In the genomic region with DNA sequence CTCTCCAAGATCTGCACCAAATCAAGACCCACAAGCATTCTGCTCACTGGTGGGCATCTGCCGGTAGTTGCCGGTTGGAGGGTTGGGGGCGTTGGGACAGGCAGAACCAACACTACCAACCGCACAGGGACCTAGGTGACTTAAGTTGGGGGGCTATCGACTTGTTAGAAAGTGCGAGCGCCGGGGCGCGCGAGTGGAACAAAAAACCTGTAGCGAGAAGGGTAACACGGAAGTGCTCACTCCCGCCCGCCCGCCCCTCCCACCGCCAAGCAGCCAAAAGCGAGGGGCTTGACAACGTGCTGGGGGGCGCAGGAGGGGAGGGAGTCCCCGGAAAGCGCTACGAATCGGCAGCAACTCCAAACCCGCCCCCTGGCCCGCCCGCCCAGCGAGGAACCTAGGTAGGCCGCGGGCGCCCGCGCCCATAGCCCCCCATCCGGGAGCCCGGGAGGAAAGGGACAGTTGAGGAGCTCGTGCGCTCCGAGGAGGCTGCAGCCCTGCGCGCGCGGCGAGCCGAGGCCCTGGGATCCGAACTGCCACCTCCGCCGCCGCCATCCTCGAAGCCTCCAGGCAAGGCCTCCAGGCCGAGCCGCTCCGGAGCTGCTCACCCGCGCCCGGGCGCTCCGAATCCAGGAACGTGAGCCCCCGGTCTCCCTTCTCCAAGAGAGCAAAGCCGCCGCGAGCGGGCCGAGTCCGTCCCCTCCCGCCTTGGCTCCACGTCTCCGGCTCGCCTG, we compare ENCODE assay signal across 8 mouse cellular contexts. TPM values are rescaled to one million over a fixed set of nuclear protein-coding genes. Genes with fewer than 3 reads are reported as not detected.
DNase-seq lines count a peak whose midpoint lies in the region; ATAC-seq and TF ChIP-seq lines count a peak whose summit lies in the region.

No protein-coding gene starts in this region.

- peak overlapping the region; percentile 99 for H3K9ac ChIP-seq in ES-Bruce4 (ENCODE audit: low read depth, poor library complexity, severe bottlenecking)
- H3K9ac ChIP-seq in heart, postnatal 0 days (replicated peaks; ENCODE audit: low read depth, low read length) = peak overlapping the region; percentile 99
- peak overlapping the region; percentile 98 for H3K9ac ChIP-seq in liver, embryonic 12.5 days

- H3K4me3 ChIP-seq in heart, embryonic 10.5 days = peak overlapping the region; percentile 99
- peak overlapping the region; percentile 97 for H3K4me3 ChIP-seq in ES-Bruce4 (ENCODE audit: low read depth, low read length)
- peak overlapping the region; percentile 98 for H3K4me3 ChIP-seq in heart, postnatal 0 days (ENCODE audit: low read depth, low read length)
- H3K4me3 ChIP-seq in liver, embryonic 12.5 days = peak overlapping the region; percentile 98

- TF ChIP-seq CTCF in ES-Bruce4 (IDR thresholded peaks at IDR 0.05; ENCODE audit: low read depth, low read length) = no peak
- no peak for TF ChIP-seq CTCF in heart, postnatal 0 days (IDR thresholded peaks at IDR 0.05; ENCODE audit: low read depth)

- TF ChIP-seq EP300 in ES-Bruce4 (IDR thresholded peaks at IDR 0.05; ENCODE audit: insufficient read depth, low read depth, low read length) = no peak
- TF ChIP-seq EP300 in heart, postnatal 0 days (IDR thresholded peaks at IDR 0.05; ENCODE audit: low read depth) = no peak

- H3K4me1 ChIP-seq in heart, embryonic 10.5 days = peaks cover 44% of the 10 kb centered on the region
- no peaks in the 10 kb centered on the region for H3K4me1 ChIP-seq in ES-Bruce4 (ENCODE audit: control insufficient read depth, insufficient read depth, low read length)
- peaks cover 46% of the 10 kb centered on the region for H3K4me1 ChIP-seq in heart, postnatal 0 days (ENCODE audit: control insufficient read depth, insufficient read depth)
- H3K4me1 ChIP-seq in liver, embryonic 12.5 days = peaks cover 53% of the 10 kb centered on the region

- no peak for TF ChIP-seq POLR2A in ES-Bruce4 (IDR thresholded peaks at IDR 0.05; ENCODE audit: insufficient read depth, low read length)

- H3K36me3 ChIP-seq in heart, embryonic 10.5 days = peaks cover 13% of the 10 kb centered on the region
- H3K36me3 ChIP-seq in ES-Bruce4 (ENCODE audit: control insufficient read depth, insufficient read depth, low read length, poor library complexity, severe bottlenecking) = peaks cover 27% of the 10 kb centered on the region
- H3K36me3 ChIP-seq in heart, postnatal 0 days (replicated peaks; ENCODE audit: control insufficient read depth, insufficient read depth, low read length) = peaks cover 9% of the 10 kb centered on the region; the same call in 1 of the 2 replicates
- H3K36me3 ChIP-seq in liver, embryonic 12.5 days = peaks cover 37% of the 10 kb centered on the region

- no peaks in the 10 kb centered on the region for H3K9me3 ChIP-seq in heart, embryonic 10.5 days
- no peaks in the 10 kb centered on the region for H3K9me3 ChIP-seq in ES-Bruce4 (replicated peaks; ENCODE audit: control insufficient read depth, insufficient read depth, low read length, poor library complexity, severe bottlenecking)
- H3K9me3 ChIP-seq in heart, postnatal 0 days (replicated peaks; ENCODE audit: control insufficient read depth, low read length) = no peaks in the 10 kb centered on the region
- H3K9me3 ChIP-seq in liver, embryonic 12.5 days (replicated peaks) = no peaks in the 10 kb centered on the region

- peak overlapping the region; percentile 99 for H3K27ac ChIP-seq in heart, embryonic 10.5 days
- peak overlapping the region; percentile 44; the same call in 1 of the 2 replicates for H3K27ac ChIP-seq in ES-Bruce4 (ENCODE audit: insufficient read depth, low read length)
- peak overlapping the region; percentile 99 for H3K27ac ChIP-seq in heart, postnatal 0 days (ENCODE audit: low read depth)
- H3K27ac ChIP-seq in liver, embryonic 12.5 days = peak overlapping the region; percentile 92

- no peak for ATAC-seq in heart, postnatal 0 days (ENCODE audit: insufficient read depth, low read depth)
- ATAC-seq in liver, embryonic 12.5 days = no peak
- ATAC-seq in erythroid progenitor cell, adult 5-6 weeks (replicated peaks; ENCODE audit: low FRiP score, poor library complexity, severe bottlenecking) = no peak

- peak; percentile 86 for DNase-seq in heart, embryonic 10.5 days (ENCODE audit: low spot score)
- no peak for DNase-seq in heart, adult 8-10 months (ENCODE audit: low spot score)
- peak; percentile 50 for DNase-seq in cerebellum, adult 9-11 months
- no peak for DNase-seq in heart, postnatal 0 days (ENCODE audit: low spot score)
- peak; percentile 22 for DNase-seq in ovary, postnatal 14 days (ENCODE audit: low spot score)

- H3K4me2 ChIP-seq in heart, postnatal 0 days (ENCODE audit: low read depth, low read length) = peak overlapping the region; percentile 96
- H3K4me2 ChIP-seq in liver, embryonic 12.5 days = peak overlapping the region; percentile 95

- H3K27me3 ChIP-seq in heart, embryonic 10.5 days (ENCODE audit: insufficient read depth, poor library complexity, severe bottlenecking) = no peaks in the 10 kb centered on the region
- H3K27me3 ChIP-seq in ES-Bruce4 (ENCODE audit: control insufficient read depth, insufficient read depth, low read length, poor library complexity, severe bottlenecking) = no peaks in the 10 kb centered on the region
- H3K27me3 ChIP-seq in heart, postnatal 0 days (ENCODE audit: control insufficient read depth, insufficient read depth, low read length) = no peaks in the 10 kb centered on the region
- no peaks in the 10 kb centered on the region for H3K27me3 ChIP-seq in liver, embryonic 12.5 days (replicated peaks)

- under 1% methylated on average over 69 of the region's 69 CpGs for WGBS in heart, embryonic 10.5 days
- under 1% methylated on average over 53 of the region's 69 CpGs for WGBS in heart, postnatal 0 days
- WGBS in liver, embryonic 12.5 days (ENCODE audit: insufficient replicate concordance) = under 1% methylated on average over 68 of the region's 69 CpGs

RNA-seq across cellular contexts. Expression of a gene that starts 0.6 kb away (rescaled TPM):
- 81.1 and 87.1 TPM in 2 replicates for polyA plus RNA-seq in heart, embryonic 10.5 days (2016; fragmentation: Nextera tagmentation; extraction: Ambion mirVana)
- total RNA-seq in heart, adult 8-10 months (2022) = 100 to 1,000 TPM in 2 of 4 experiments, 10 to 100 TPM in 2; 92.8 to 123 (median 107) TPM
- polyA plus RNA-seq in ES-Bruce4 (2011; ENCODE audit: insufficient read depth, insufficient read length, low read depth, missing spikeins) = 465 and 478 TPM in 2 replicates
- 203 and 290 TPM in 2 replicates for total RNA-seq in heart, postnatal 0 days (2014; rRNA removed; ENCODE audit: low replicate concordance)
- 21.0 and 22.7 TPM in 2 replicates for polyA plus RNA-seq in heart, postnatal 0 days (2015; fragmentation: Nextera tagmentation; extraction: Ambion mirVana)
- polyA plus RNA-seq in liver, embryonic 12.5 days (2016; fragmentation: Nextera tagmentation; extraction: Ambion mirVana) = 47.7 and 53.7 TPM in 2 replicates
- total RNA-seq in erythroid progenitor cell, adult 5-6 weeks (2015; ENCODE audit: low replicate concordance) = 224 and 278 TPM in 2 replicates
- 189 and 228 TPM in 2 replicates for total RNA-seq in erythroid progenitor cell, adult 5-6 weeks (2017; ENCODE audit: low replicate concordance)

RNA-seq across cellular contexts. Expression of a gene that starts 18.5 kb away (rescaled TPM):
- 321 and 398 TPM in 2 replicates for polyA plus RNA-seq in heart, embryonic 10.5 days (2016; fragmentation: Nextera tagmentation; extraction: Ambion mirVana)
- total RNA-seq in heart, adult 8-10 months (2022) = 100 to 1,000 TPM in 1 of 4 experiments, 10 to 100 TPM in 3; 63.8 to 106 (median 80.1) TPM
- 150 and 169 TPM in 2 replicates for polyA plus RNA-seq in ES-Bruce4 (2011; ENCODE audit: insufficient read depth, insufficient read length, low read depth, missing spikeins)
- 65.4 and 65.9 TPM in 2 replicates for total RNA-seq in heart, postnatal 0 days (2014; rRNA removed; ENCODE audit: low replicate concordance)
- 283 and 292 TPM in 2 replicates for polyA plus RNA-seq in heart, postnatal 0 days (2015; fragmentation: Nextera tagmentation; extraction: Ambion mirVana)
- polyA plus RNA-seq in liver, embryonic 12.5 days (2016; fragmentation: Nextera tagmentation; extraction: Ambion mirVana) = 348 and 354 TPM in 2 replicates
- total RNA-seq in erythroid progenitor cell, adult 5-6 weeks (2015; ENCODE audit: low replicate concordance) = 32.7 and 37.8 TPM in 2 replicates
- total RNA-seq in erythroid progenitor cell, adult 5-6 weeks (2017; ENCODE audit: low replicate concordance) = 71.5 and 165 TPM in 2 replicates

RNA-seq across cellular contexts. Expression of a gene that starts 46.7 kb away (rescaled TPM):
- 13.5 and 14.3 TPM in 2 replicates for polyA plus RNA-seq in heart, embryonic 10.5 days (2016; fragmentation: Nextera tagmentation; extraction: Ambion mirVana)
- total RNA-seq in heart, adult 8-10 months (2022) = 10 to 100 TPM; 11.2 to 13.5 (median 12.4) TPM
- 21.6 and 23.0 TPM in 2 replicates for polyA plus RNA-seq in ES-Bruce4 (2011; ENCODE audit: insufficient read depth, insufficient read length, low read depth, missing spikeins)
- 8.7 and 12.5 TPM in 2 replicates for total RNA-seq in heart, postnatal 0 days (2014; rRNA removed; ENCODE audit: low replicate concordance)
- 7.2 and 7.8 TPM in 2 replicates for polyA plus RNA-seq in heart, postnatal 0 days (2015; fragmentation: Nextera tagmentation; extraction: Ambion mirVana)
- polyA plus RNA-seq in liver, embryonic 12.5 days (2016; fragmentation: Nextera tagmentation; extraction: Ambion mirVana) = 9.7 and 10.3 TPM in 2 replicates
- 0.72 and 2.9 TPM in 2 replicates for total RNA-seq in erythroid progenitor cell, adult 5-6 weeks (2015; ENCODE audit: low replicate concordance)
- total RNA-seq in erythroid progenitor cell, adult 5-6 weeks (2017; ENCODE audit: low replicate concordance) = 1.9 and 4.5 TPM in 2 replicates

Comparison
In these comparisons a context has a peak if more than half of its experiments do, and no peak if none do; other contexts are left out.
1. DNase-seq: peak in heart, embryonic 10.5 days (single experiment), cerebellum, adult 9-11 months (single experiment) and ovary, postnatal 14 days (single experiment); none in heart, adult 8-10 months (single experiment) and heart, postnatal 0 days (single experiment).
2. H3K27ac ChIP-seq: peak in every context shown above with its lines; median percentile 99 in heart, embryonic 10.5 days; 99 in heart, postnatal 0 days; 92 in liver, embryonic 12.5 days; 44 in ES-Bruce4.
3. Peak in every context shown above with its lines, with median percentiles within 50 percentile points of each other: H3K4me3 ChIP-seq and H3K9ac ChIP-seq.